Mouse (Mus musculus): ENCODE measurements around the gene Isyna1. TPM values are rescaled to one million over a fixed set of nuclear protein-coding genes. Genes with fewer than 3 reads are reported as not detected.

The Isyna1 gene
- polyA plus RNA-seq (2015; fragmentation: Illumina TruSeq; extraction: RNeasy Lipid Tissue Mini Kit (QIAGEN cat#74804); ENCODE audit: insufficient read depth, low read depth, low replicate concordance) = 17.5 TPM

GRCm38 (mm10) chr8:70593961-70594609 is at the start of gene Isyna1:
TSS of gene Isyna1 (plus strand) at chr8:70594373.

GRCm38 (mm10) chr8:70608749-70609367 is 14.7 kb downstream of the Isyna1 start, which contains the start of gene Ssbp4:
TSS of gene Ssbp4 (minus strand) at chr8:70608872.

GRCm38 (mm10) chr8:70615894-70616293 is 21.7 kb downstream of the Isyna1 start, which contains the start of gene Lrrc25:
TSS of gene Lrrc25 (plus strand) at chr8:70616155.

GRCm38 (mm10) chr8:70632346-70632892 is 38.2 kb downstream of the Isyna1 start, which contains the start of gene Gdf15:
TSS of gene Gdf15 (minus strand) at chr8:70632456.

Other genes with a start within 250 kb of the Isyna1 start
- gene Upf1, start 241.1 kb upstream of the Isyna1 start, polyA plus RNA-seq (2015; fragmentation: Illumina TruSeq; extraction: RNeasy Lipid Tissue Mini Kit (QIAGEN cat#74804); ENCODE audit: insufficient read depth, low read depth, low replicate concordance) = 9.1 TPM
- not detected for gene Comp, start 220.8 kb upstream of the Isyna1 start, polyA plus RNA-seq (2015; fragmentation: Illumina TruSeq; extraction: RNeasy Lipid Tissue Mini Kit (QIAGEN cat#74804); ENCODE audit: insufficient read depth, low read depth, low replicate concordance)
- 6.0 TPM for gene Crtc1, start 154.8 kb upstream of the Isyna1 start, polyA plus RNA-seq (2015; fragmentation: Illumina TruSeq; extraction: RNeasy Lipid Tissue Mini Kit (QIAGEN cat#74804); ENCODE audit: insufficient read depth, low read depth, low replicate concordance)
- gene Klhl26, start 117.4 kb upstream of the Isyna1 start, polyA plus RNA-seq (2015; fragmentation: Illumina TruSeq; extraction: RNeasy Lipid Tissue Mini Kit (QIAGEN cat#74804); ENCODE audit: insufficient read depth, low read depth, low replicate concordance) = 4.2 TPM
- 3.6 TPM for gene Tmem59l, start 107.0 kb upstream of the Isyna1 start, polyA plus RNA-seq (2015; fragmentation: Illumina TruSeq; extraction: RNeasy Lipid Tissue Mini Kit (QIAGEN cat#74804); ENCODE audit: insufficient read depth, low read depth, low replicate concordance)
- gene Crlf1, start 101.2 kb upstream of the Isyna1 start, polyA plus RNA-seq (2015; fragmentation: Illumina TruSeq; extraction: RNeasy Lipid Tissue Mini Kit (QIAGEN cat#74804); ENCODE audit: insufficient read depth, low read depth, low replicate concordance) = 23.2 TPM
- 39.6 TPM for gene Rex1bd, start 87.6 kb upstream of the Isyna1 start, polyA plus RNA-seq (2015; fragmentation: Illumina TruSeq; extraction: RNeasy Lipid Tissue Mini Kit (QIAGEN cat#74804); ENCODE audit: insufficient read depth, low read depth, low replicate concordance)
- gene Uba52, start 83.6 kb upstream of the Isyna1 start, polyA plus RNA-seq (2015; fragmentation: Illumina TruSeq; extraction: RNeasy Lipid Tissue Mini Kit (QIAGEN cat#74804); ENCODE audit: insufficient read depth, low read depth, low replicate concordance) = 731 TPM
- gene Fkbp8, start 66.6 kb upstream of the Isyna1 start, polyA plus RNA-seq (2015; fragmentation: Illumina TruSeq; extraction: RNeasy Lipid Tissue Mini Kit (QIAGEN cat#74804); ENCODE audit: insufficient read depth, low read depth, low replicate concordance) = 78.4 TPM
- gene Kxd1, start 66.4 kb upstream of the Isyna1 start, polyA plus RNA-seq (2015; fragmentation: Illumina TruSeq; extraction: RNeasy Lipid Tissue Mini Kit (QIAGEN cat#74804); ENCODE audit: insufficient read depth, low read depth, low replicate concordance) = 14.3 TPM
- 6.0 TPM for gene Ell, start 54.9 kb upstream of the Isyna1 start, polyA plus RNA-seq (2015; fragmentation: Illumina TruSeq; extraction: RNeasy Lipid Tissue Mini Kit (QIAGEN cat#74804); ENCODE audit: insufficient read depth, low read depth, low replicate concordance)
- gene Ssbp4, start 14.5 kb downstream of the Isyna1 start, polyA plus RNA-seq (2015; fragmentation: Illumina TruSeq; extraction: RNeasy Lipid Tissue Mini Kit (QIAGEN cat#74804); ENCODE audit: insufficient read depth, low read depth, low replicate concordance) = 22.8 TPM
- 2.3 TPM for gene Lrrc25, start 21.8 kb downstream of the Isyna1 start, polyA plus RNA-seq (2015; fragmentation: Illumina TruSeq; extraction: RNeasy Lipid Tissue Mini Kit (QIAGEN cat#74804); ENCODE audit: insufficient read depth, low read depth, low replicate concordance)
- gene Gdf15, start 38.1 kb downstream of the Isyna1 start, polyA plus RNA-seq (2015; fragmentation: Illumina TruSeq; extraction: RNeasy Lipid Tissue Mini Kit (QIAGEN cat#74804); ENCODE audit: insufficient read depth, low read depth, low replicate concordance) = 0.61 TPM
- gene Pgpep1, start 66.0 kb downstream of the Isyna1 start, polyA plus RNA-seq (2015; fragmentation: Illumina TruSeq; extraction: RNeasy Lipid Tissue Mini Kit (QIAGEN cat#74804); ENCODE audit: insufficient read depth, low read depth, low replicate concordance) = 8.6 TPM
- gene Lsm4, start 78.9 kb downstream of the Isyna1 start, polyA plus RNA-seq (2015; fragmentation: Illumina TruSeq; extraction: RNeasy Lipid Tissue Mini Kit (QIAGEN cat#74804); ENCODE audit: insufficient read depth, low read depth, low replicate concordance) = 14.0 TPM
- 32.7 TPM for gene Jund, start 104.6 kb downstream of the Isyna1 start, polyA plus RNA-seq (2015; fragmentation: Illumina TruSeq; extraction: RNeasy Lipid Tissue Mini Kit (QIAGEN cat#74804); ENCODE audit: insufficient read depth, low read depth, low replicate concordance)
- not detected for gene Iqcn, start 109.1 kb downstream of the Isyna1 start, polyA plus RNA-seq (2015; fragmentation: Illumina TruSeq; extraction: RNeasy Lipid Tissue Mini Kit (QIAGEN cat#74804); ENCODE audit: insufficient read depth, low read depth, low replicate concordance)
- not detected for gene Gm3336, start 124.2 kb downstream of the Isyna1 start, polyA plus RNA-seq (2015; fragmentation: Illumina TruSeq; extraction: RNeasy Lipid Tissue Mini Kit (QIAGEN cat#74804); ENCODE audit: insufficient read depth, low read depth, low replicate concordance)
- 1.9 TPM for gene Pde4c, start 129.3 kb downstream of the Isyna1 start, polyA plus RNA-seq (2015; fragmentation: Illumina TruSeq; extraction: RNeasy Lipid Tissue Mini Kit (QIAGEN cat#74804); ENCODE audit: insufficient read depth, low read depth, low replicate concordance)
- gene Rab3a, start 160.3 kb downstream of the Isyna1 start, polyA plus RNA-seq (2015; fragmentation: Illumina TruSeq; extraction: RNeasy Lipid Tissue Mini Kit (QIAGEN cat#74804); ENCODE audit: insufficient read depth, low read depth, low replicate concordance) = 12.4 TPM
- 13.1 TPM for gene Mpv17l2, start 166.6 kb downstream of the Isyna1 start, polyA plus RNA-seq (2015; fragmentation: Illumina TruSeq; extraction: RNeasy Lipid Tissue Mini Kit (QIAGEN cat#74804); ENCODE audit: insufficient read depth, low read depth, low replicate concordance)
- gene Pik3r2, start 182.3 kb downstream of the Isyna1 start, polyA plus RNA-seq (2015; fragmentation: Illumina TruSeq; extraction: RNeasy Lipid Tissue Mini Kit (QIAGEN cat#74804); ENCODE audit: insufficient read depth, low read depth, low replicate concordance) = 9.3 TPM
- gene Mast3, start 210.7 kb downstream of the Isyna1 start, polyA plus RNA-seq (2015; fragmentation: Illumina TruSeq; extraction: RNeasy Lipid Tissue Mini Kit (QIAGEN cat#74804); ENCODE audit: insufficient read depth, low read depth, low replicate concordance) = 40.0 TPM
- not detected for gene Il12rb1, start 214.1 kb downstream of the Isyna1 start, polyA plus RNA-seq (2015; fragmentation: Illumina TruSeq; extraction: RNeasy Lipid Tissue Mini Kit (QIAGEN cat#74804); ENCODE audit: insufficient read depth, low read depth, low replicate concordance)
- gene Arrdc2, start 245.3 kb downstream of the Isyna1 start, polyA plus RNA-seq (2015; fragmentation: Illumina TruSeq; extraction: RNeasy Lipid Tissue Mini Kit (QIAGEN cat#74804); ENCODE audit: insufficient read depth, low read depth, low replicate concordance) = 18.1 TPM